Mouse (Mus musculus) heart, embryonic 15.5 days (tissue): ENCODE measurements at regions not wholly inside any gene's neighbourhood (a gene's known extent, or its start where the extent isn't known, plus 50 kb on each side); places are given as distances from the start of the nearest gene placed in this dataset.
A peak's percentile ranks its signal among the peaks of the same experiment; 100 is the strongest.

Experiments used
- ATAC-seq: fragments of 200-750 bp; cut with Nextera tagmentation; replicated peaks from 2 replicates; pipeline ENCODE4 v1.8.0; 2017; ENCODE audit warnings: low read depth, moderate TSS enrichment; ENCODE audit not compliant: insufficient number of reproducible peaks, insufficient read depth, low FRiP score
- H3K27ac ChIP-seq: fragments of 300-500 bp; sonication (generic); 2 replicates; pipeline ENCODE4 v1.5.1; 2015; ENCODE audit warnings: mild to moderate bottlenecking, inconsistent platforms
- H3K27me3 ChIP-seq: fragments of 300-500 bp; sonication (generic); 2 replicates; pipeline ENCODE4 v1.6.1; 2015; ENCODE audit warnings: inconsistent platforms
- H3K36me3 ChIP-seq: fragments of 300-500 bp; sonication (generic); 2 replicates; pipeline ENCODE4 v1.6.1; 2015; ENCODE audit warnings: mild to moderate bottlenecking, inconsistent platforms
- H3K4me1 ChIP-seq: fragments of 300-500 bp; sonication (generic); replicated peaks from 2 replicates; pipeline ENCODE4 v1.6.1; 2015; ENCODE audit warnings: inconsistent platforms
- H3K4me2 ChIP-seq: fragments of 300-500 bp; sonication (generic); 2 replicates; pipeline ENCODE4 v1.6.1; 2015; ENCODE audit warnings: inconsistent platforms, mild to moderate bottlenecking, moderate library complexity
- H3K4me3 ChIP-seq: fragments of 300-500 bp; sonication (generic); 2 replicates; pipeline ENCODE4 v1.5.1; 2015; ENCODE audit warnings: mild to moderate bottlenecking, inconsistent platforms
- H3K9ac ChIP-seq: fragments of 300-500 bp; sonication (generic); 2 replicates; pipeline ENCODE4 v1.6.1; 2015; ENCODE audit warnings: mild to moderate bottlenecking, inconsistent platforms
- H3K9me3 ChIP-seq: fragments of 300-500 bp; sonication (generic); replicated peaks from 2 replicates; pipeline ENCODE4 v1.6.1; 2016; ENCODE audit warnings: inconsistent platforms
- WGBS: fragments of 180-500 bp; shearing (Covaris S2); methylation state at CpG from one replicate; pipeline ENCODE4 v1.1.7; 2015; ENCODE audit warnings: mixed read lengths; 5-methylcytosine and 5-hydroxymethylcytosine counted together

DNA sequence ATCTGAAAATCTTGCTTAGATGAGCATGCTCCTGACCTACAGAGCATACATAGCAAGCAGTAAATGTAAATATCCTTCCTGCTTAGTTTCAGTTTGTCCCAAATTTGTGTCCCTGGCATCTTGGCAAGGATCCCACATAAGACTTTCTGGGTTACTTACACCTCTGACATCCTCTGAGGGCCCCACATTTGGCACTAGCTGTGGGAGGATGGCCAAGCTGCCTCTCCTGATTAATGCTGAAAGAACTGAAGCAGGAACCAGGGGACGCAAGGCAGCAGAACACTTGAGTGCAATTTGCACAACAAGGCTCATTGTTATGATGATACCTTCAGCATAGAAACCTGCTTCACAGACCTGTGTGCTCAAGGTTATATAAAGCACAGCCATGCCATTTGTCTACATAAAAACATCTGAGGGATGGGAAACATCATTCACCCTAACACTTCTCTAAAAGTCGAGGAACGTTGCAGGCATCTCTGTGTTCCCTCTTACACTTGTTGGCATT lies 441.7 kb downstream of the Adam3 start:
- H3K9ac ChIP-seq = no peak overlapping the region

DNA sequence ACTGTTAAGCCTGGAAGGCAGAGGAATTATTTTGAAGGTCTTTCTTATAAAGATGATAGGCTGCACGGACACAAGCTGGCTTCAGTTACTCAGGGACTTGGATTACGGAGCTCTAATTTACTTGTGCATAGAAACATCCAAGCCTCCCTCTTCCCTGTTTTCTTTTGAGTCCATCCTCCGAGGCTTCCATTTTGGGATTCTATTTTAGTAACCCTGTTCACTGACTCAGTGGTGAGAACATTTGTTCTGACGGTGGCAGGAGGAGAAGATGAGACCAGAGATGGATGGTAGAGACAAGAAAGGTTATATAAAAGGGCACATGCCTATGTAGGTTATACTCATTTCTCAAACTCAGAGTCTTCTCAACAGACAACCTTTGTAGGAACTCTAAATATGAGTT lies 445.4 kb downstream of the Adam3 start:
- H3K4me2 ChIP-seq = no peak overlapping the region
- 0 out of 2 replicates have a peak, but pooled peaks cover 2% of the 10 kb centered on the region for H3K4me1 ChIP-seq
- H3K36me3 ChIP-seq = no peaks in the 10 kb centered on the region
- H3K9ac ChIP-seq = no peak overlapping the region
- WGBS = 63% methylated on average over 4 of the region's 4 CpGs
- H3K9me3 ChIP-seq = no peaks in the 10 kb centered on the region
- H3K27ac ChIP-seq = no peak overlapping the region
- H3K4me3 ChIP-seq = no peak overlapping the region
- ATAC-seq = no peak
- H3K27me3 ChIP-seq = no peaks in the 10 kb centered on the region

More for the DNA sequence above, 441.7 kb downstream of the Adam3 start:
- Histone ChIP-seq H3K4me3 (no peak overlapping the region), H3K9me3 (no peaks in the 10 kb centered on the region), H3K4me1 (0 out of 2 replicates have a peak, but pooled peaks cover 2% of the 10 kb centered on the region), H3K4me2 (no peak overlapping the region), H3K27me3 (no peaks in the 10 kb centered on the region), H3K27ac (no peak overlapping the region), H3K36me3 (no peaks in the 10 kb centered on the region)
- 74% methylated on average over 3 of the region's 3 CpGs for WGBS
- ATAC-seq = no peak

- Histone ChIP-seq H3K27ac (no peak overlapping the region), H3K4me2 (no peak overlapping the region), H3K27me3 (no peaks in the 10 kb centered on the region), H3K9ac (no peak overlapping the region), H3K4me3 (no peak overlapping the region), H3K36me3 (no peaks in the 10 kb centered on the region), H3K4me1 (no peaks in the 10 kb centered on the region), H3K9me3 (no peaks in the 10 kb centered on the region)
- WGBS = 80% methylated on average over 8 of the region's 8 CpGs
- ATAC-seq = no peak
Observed at GRCm38 (mm10) chr8:24278391-24278790, 447.3 kb downstream of the Adam3 start.

GRCm38 (mm10) chr8:24261359-24261758 lies 464.3 kb downstream of the Adam3 start:
- Histone ChIP-seq H3K27me3 (no peaks in the 10 kb centered on the region), H3K9me3 (no peaks in the 10 kb centered on the region), H3K4me2 (no peak overlapping the region), H3K4me1 (no peaks in the 10 kb centered on the region), H3K36me3 (no peaks in the 10 kb centered on the region), H3K27ac (no peak overlapping the region), H3K4me3 (no peak overlapping the region), H3K9ac (no peak overlapping the region)
- no peak for ATAC-seq

- no peak overlapping the region for H3K4me3 ChIP-seq
- H3K27me3 ChIP-seq = no peaks in the 10 kb centered on the region
- H3K27ac ChIP-seq = no peak overlapping the region
- H3K4me2 ChIP-seq = no peak overlapping the region
- no peaks in the 10 kb centered on the region for H3K9me3 ChIP-seq
- no peak overlapping the region for H3K9ac ChIP-seq
- WGBS = 81% methylated on average over 3 of the region's 3 CpGs
- H3K4me1 ChIP-seq = no peaks in the 10 kb centered on the region
- H3K36me3 ChIP-seq = no peaks in the 10 kb centered on the region
- no peak for ATAC-seq
Observed at GRCm38 (mm10) chr8:24258622-24259021, 467.0 kb downstream of the Adam3 start.

GRCm38 (mm10) chr8:24242211-24242610 lies 483.4 kb downstream of the Adam3 start:
- no peak overlapping the region for H3K4me3 ChIP-seq

DNA sequence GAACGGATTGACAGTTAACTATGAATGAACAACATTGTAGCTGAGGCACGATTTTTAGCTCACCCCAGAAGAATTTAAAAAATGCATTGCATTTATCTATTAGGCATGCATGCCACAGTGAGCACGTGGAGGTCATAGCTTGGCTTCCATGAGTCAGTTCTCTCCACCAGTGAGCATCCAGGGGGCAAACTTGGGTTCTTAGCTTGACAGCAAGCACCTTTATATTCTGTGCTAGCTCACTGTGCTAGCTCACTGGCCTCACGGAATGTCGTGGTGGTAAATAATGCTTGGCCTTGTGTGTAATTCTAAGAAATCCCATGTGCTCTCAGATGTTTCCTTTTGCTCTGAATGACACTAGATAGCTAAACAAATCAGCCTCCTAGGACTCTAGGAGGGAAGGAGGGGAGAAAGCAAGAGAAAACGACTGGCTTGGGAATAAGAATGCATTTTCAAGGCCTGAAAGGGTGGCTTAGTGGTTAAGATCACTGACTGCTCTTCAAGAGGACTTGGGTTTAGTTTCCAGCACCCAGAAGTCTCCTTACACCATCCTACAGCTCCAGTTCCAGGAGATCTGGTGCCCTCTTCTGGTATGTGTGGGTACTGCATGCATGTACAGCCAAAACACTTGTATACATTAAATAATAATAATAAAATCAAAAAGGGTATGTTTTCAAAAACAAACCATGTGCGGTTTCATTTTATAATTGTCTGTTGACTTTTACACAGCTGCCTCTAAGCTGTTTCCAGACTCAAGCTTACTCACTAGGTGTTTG lies 485.3 kb downstream of the Adam3 start:
- H3K4me2 ChIP-seq = no peak overlapping the region
- H3K27me3 ChIP-seq = no peaks in the 10 kb centered on the region
- H3K9me3 ChIP-seq = no peaks in the 10 kb centered on the region
- no peaks in the 10 kb centered on the region for H3K36me3 ChIP-seq
- H3K9ac ChIP-seq = no peak overlapping the region
- WGBS = 68% methylated on average over 7 of the region's 7 CpGs
- H3K4me1 ChIP-seq = no peaks in the 10 kb centered on the region
- H3K4me3 ChIP-seq = no peak overlapping the region
- H3K27ac ChIP-seq = no peak overlapping the region
- ATAC-seq = no peak

More at GRCm38 (mm10) chr8:24242211-24242610, 483.4 kb downstream of the Adam3 start:
- H3K36me3 ChIP-seq = no peaks in the 10 kb centered on the region
- H3K27me3 ChIP-seq = no peaks in the 10 kb centered on the region
- H3K9me3 ChIP-seq = no peaks in the 10 kb centered on the region
- H3K9ac ChIP-seq = no peak overlapping the region
- WGBS = 42% methylated on average over 6 of the region's 6 CpGs
- no peaks in the 10 kb centered on the region for H3K4me1 ChIP-seq
- H3K4me2 ChIP-seq = no peak overlapping the region
- no peak for ATAC-seq
- no peak overlapping the region for H3K27ac ChIP-seq

DNA sequence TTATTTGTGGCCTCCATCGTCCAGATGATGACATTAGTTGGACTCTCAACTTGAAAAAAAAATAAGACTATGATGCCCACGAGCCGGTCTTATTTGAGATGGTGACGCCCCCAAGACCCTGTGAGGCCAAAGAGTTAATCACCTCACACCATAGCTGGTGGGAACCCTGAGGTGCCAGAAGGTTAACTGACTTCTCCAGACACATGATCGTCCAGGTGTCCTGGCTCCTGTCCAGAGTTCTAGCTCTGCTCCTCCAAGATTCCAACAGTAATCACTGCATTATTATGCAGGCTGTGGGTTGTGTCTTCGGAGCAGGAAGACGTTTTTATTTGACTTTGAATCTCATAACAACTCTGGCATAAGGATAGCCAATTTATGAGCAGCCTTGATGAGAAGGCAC lies 490.7 kb downstream of the Adam3 start:
- no peak overlapping the region for H3K4me3 ChIP-seq
- no peak overlapping the region for H3K4me2 ChIP-seq
- ATAC-seq = no peak
- H3K4me1 ChIP-seq = no peaks in the 10 kb centered on the region
- no peaks in the 10 kb centered on the region for H3K9me3 ChIP-seq
- no peak overlapping the region for H3K27ac ChIP-seq
- no peak overlapping the region for H3K9ac ChIP-seq
- WGBS = 72% methylated on average over 7 of the region's 7 CpGs
- no peaks in the 10 kb centered on the region for H3K27me3 ChIP-seq
- H3K36me3 ChIP-seq = no peaks in the 10 kb centered on the region

DNA sequence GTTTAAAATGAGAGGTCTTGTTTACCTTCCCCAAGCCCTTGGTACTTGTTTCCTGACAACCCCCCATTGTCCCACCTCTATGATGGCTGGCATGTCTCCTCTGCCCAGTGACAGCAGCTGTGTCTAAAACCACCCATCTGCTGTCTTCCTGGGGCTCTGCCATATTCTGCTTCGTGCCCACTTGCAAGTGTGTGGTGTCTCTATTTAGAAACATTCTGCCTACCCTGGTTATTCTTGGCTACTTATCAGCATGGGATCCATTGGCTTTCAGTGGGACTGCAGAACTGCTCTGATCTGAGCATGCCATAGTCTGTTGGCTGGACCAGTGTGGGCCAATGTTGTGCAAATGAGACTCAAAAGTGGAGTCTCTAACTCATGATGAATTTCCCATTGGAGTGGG lies 497.5 kb downstream of the Adam3 start:
- no peak overlapping the region for H3K27ac ChIP-seq
- H3K4me1 ChIP-seq = peaks cover 6% of the 10 kb centered on the region
- H3K4me2 ChIP-seq = no peak overlapping the region
- 42% methylated on average over 1 of the region's 1 CpGs for whole genome bisulfite sequencing
- H3K36me3 ChIP-seq = no peaks in the 10 kb centered on the region
- H3K4me3 ChIP-seq = no peak overlapping the region
- no peaks in the 10 kb centered on the region for H3K27me3 ChIP-seq
- H3K9me3 ChIP-seq = no peaks in the 10 kb centered on the region
- no peak overlapping the region for H3K9ac ChIP-seq
- no peak for ATAC-seq

- ATAC-seq = no peak
- no peak overlapping the region for H3K4me2 ChIP-seq
- H3K4me1 ChIP-seq = peaks cover 6% of the 10 kb centered on the region
- no peak overlapping the region for H3K4me3 ChIP-seq
- 64% methylated on average over 5 of the region's 5 CpGs for WGBS
- H3K9ac ChIP-seq = no peak overlapping the region
- H3K36me3 ChIP-seq = no peaks in the 10 kb centered on the region
- H3K27ac ChIP-seq = no peak overlapping the region
- no peaks in the 10 kb centered on the region for H3K9me3 ChIP-seq
- H3K27me3 ChIP-seq = no peaks in the 10 kb centered on the region
Observed at GRCm38 (mm10) chr8:24227331-24228072, 498.1 kb downstream of the Adam3 start.

DNA sequence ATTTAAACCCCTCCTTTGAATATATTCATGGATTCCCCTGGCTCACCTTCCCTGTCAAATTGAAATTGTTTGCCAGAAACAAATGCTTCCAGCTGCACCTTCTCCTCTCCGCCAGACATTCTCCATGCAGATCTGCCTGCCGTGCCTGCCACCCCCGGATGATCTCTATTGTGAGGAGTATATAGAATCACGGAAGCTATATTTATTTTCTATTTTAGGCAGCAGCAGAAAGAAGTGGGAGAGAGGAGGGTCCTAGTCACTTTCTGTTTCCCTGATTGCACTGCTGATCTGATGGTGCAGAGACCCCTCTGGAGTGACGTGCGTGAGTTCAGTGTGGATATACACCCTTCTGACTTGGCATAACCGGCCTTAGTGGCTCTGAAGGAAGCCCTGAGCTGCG lies 505.4 kb downstream of the Adam3 start:
- H3K4me1 ChIP-seq = peaks cover 17% of the 10 kb centered on the region
- WGBS = 50% methylated on average over 8 of the region's 8 CpGs
- no peaks in the 10 kb centered on the region for H3K36me3 ChIP-seq
- H3K4me3 ChIP-seq = no peak overlapping the region
- peak overlapping the region; percentile 29 for H3K4me2 ChIP-seq
- H3K27me3 ChIP-seq = no peaks in the 10 kb centered on the region
- H3K9me3 ChIP-seq = no peaks in the 10 kb centered on the region
- H3K9ac ChIP-seq = no peak overlapping the region
- ATAC-seq = no peak
- no peak overlapping the region for H3K27ac ChIP-seq
